Mouse (Mus musculus) liver, postnatal 0 days (tissue): ENCODE measurements around the gene Tyrobp.

Experiments
- CTCF ChIP-seq: sonication (generic); IDR thresholded peaks from 2 replicates; pipeline ENCODE4 v1.5.1; 2016; ENCODE audit warnings: antibody characterized with exemption, low read depth
- EP300 ChIP-seq: IDR thresholded peaks from 2 replicates; pipeline ENCODE4 v1.6.1; 2016; ENCODE audit warnings: antibody characterized with exemption, low read depth, mild to moderate bottlenecking

DNA sequence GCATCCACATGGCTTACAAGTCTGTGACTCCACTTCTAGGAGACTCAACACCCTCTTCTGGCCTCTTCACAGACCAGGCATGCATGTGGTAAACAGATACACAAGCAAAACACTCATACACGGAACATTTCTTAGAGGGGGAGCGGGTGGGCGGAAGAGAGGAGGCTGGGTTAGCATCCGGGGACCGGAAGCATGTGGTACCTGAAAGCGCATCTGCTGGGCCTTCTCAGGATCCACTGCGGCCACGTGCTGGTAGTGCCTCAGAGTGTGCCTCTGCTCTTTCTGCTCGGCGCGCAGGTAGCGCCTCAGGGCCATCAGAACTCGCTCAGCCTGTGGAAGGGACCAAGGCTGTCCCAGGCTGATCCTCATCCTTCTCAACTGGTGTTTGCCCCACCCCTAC is 26.2 kb downstream of the Tyrobp start:
- TF ChIP-seq CTCF: no peak
- no peak for TF ChIP-seq EP300
